Mouse (Mus musculus) liver, embryonic 14.5 days (tissue): ENCODE measurements at regions not wholly inside any gene's neighbourhood (a gene's known extent, or its start where the extent isn't known, plus 50 kb on each side); places are given as distances from the start of the nearest gene placed in this dataset.
A peak's percentile ranks its signal among the peaks of the same experiment; 100 is the strongest.

Source experiments
- ATAC-seq: fragments of 200-750 bp; cut with Nextera tagmentation; 2 replicates; pipeline ENCODE4 v1.8.0; 2017; ENCODE audit warnings: moderate number of reproducible peaks, mild to moderate bottlenecking, moderate library complexity; ENCODE audit not compliant: insufficient read depth
- DNase-seq, 3 experiments: peaks; one replicate each; pipeline ENCODE4 v3.0.0-alpha.2; 2012 to 2013; ENCODE audit warnings: low read depth in 3 of 3, low spot score in 3 of 3
- H3K27ac ChIP-seq: fragments of 300-500 bp; sonication (generic); 2 replicates; pipeline ENCODE4 v1.5.1; 2014; ENCODE audit warnings: moderate library complexity, mild to moderate bottlenecking, control low read depth, inconsistent platforms
- H3K27me3 ChIP-seq: fragments of 300-500 bp; sonication (generic); 2 replicates; pipeline ENCODE4 v1.6.1; 2014; ENCODE audit warnings: mild to moderate bottlenecking, low read length, moderate library complexity; ENCODE audit not compliant: control insufficient read depth, insufficient read depth
- H3K36me3 ChIP-seq: fragments of 300-500 bp; sonication (generic); replicated peaks from 2 replicates; pipeline ENCODE4 v1.6.1; 2014; ENCODE audit warnings: low read depth; ENCODE audit not compliant: control insufficient read depth, insufficient read depth
- H3K4me1 ChIP-seq, 2 experiments: fragments of 200-500 bp in 1 of 2; fragments of 300-500 bp in 1 of 2; sonication (generic) in 1 of 2; replicated peaks; 2 replicates each; pipeline ENCODE4 v1.6.1; 2012 to 2014; ENCODE audit warnings: antibody characterized with exemption in 1 of 2, inconsistent platforms in 1 of 2, low read length in 1 of 2; ENCODE audit not compliant: control insufficient read depth in 2 of 2, insufficient read depth in 2 of 2
- H3K4me2 ChIP-seq: fragments of 300-500 bp; sonication (generic); 2 replicates; pipeline ENCODE4 v1.6.1; 2014; ENCODE audit warnings: low read depth, mild to moderate bottlenecking, control low read depth, moderate library complexity
- H3K4me3 ChIP-seq, 2 experiments: fragments of 200-500 bp in 1 of 2; fragments of 300-500 bp in 1 of 2; sonication (generic) in 1 of 2; 2 replicates each; pipeline ENCODE4 v1.5.1; 2012 to 2014; ENCODE audit warnings: low read depth in 2 of 2, low read length in 2 of 2, mild to moderate bottlenecking in 2 of 2, control low read depth in 1 of 2, inconsistent platforms in 1 of 2, moderate library complexity in 1 of 2; ENCODE audit not compliant: insufficient read depth in 1 of 2
- H3K9ac ChIP-seq: fragments of 300-500 bp; sonication (generic); replicated peaks from 2 replicates; pipeline ENCODE4 v1.6.1; 2014; ENCODE audit warnings: mild to moderate bottlenecking, control low read depth, moderate library complexity
- H3K9me3 ChIP-seq: fragments of 300-500 bp; sonication (generic); 2 replicates; pipeline ENCODE4 v1.6.1; 2016; ENCODE audit warnings: low read length, mixed read lengths; ENCODE audit not compliant: control insufficient read depth
- CTCF ChIP-seq: IDR thresholded peaks from 2 replicates; pipeline ENCODE4 v1.5.1; 2016; ENCODE audit warnings: antibody characterized with exemption, low read depth, control low read depth
- EP300 ChIP-seq: IDR thresholded peaks from 2 replicates; pipeline ENCODE4 v1.6.1; 2016; ENCODE audit warnings: antibody characterized with exemption, low read depth
- WGBS: fragments of 180-500 bp; shearing (Covaris S2); extraction: QIAGEN DNeasy Blood & Tissue Kit; methylation state at CpG from one replicate; pipeline ENCODE4 v1.1.7; 2014; ENCODE audit not compliant: insufficient replicate concordance; 5-methylcytosine and 5-hydroxymethylcytosine counted together

DNA sequence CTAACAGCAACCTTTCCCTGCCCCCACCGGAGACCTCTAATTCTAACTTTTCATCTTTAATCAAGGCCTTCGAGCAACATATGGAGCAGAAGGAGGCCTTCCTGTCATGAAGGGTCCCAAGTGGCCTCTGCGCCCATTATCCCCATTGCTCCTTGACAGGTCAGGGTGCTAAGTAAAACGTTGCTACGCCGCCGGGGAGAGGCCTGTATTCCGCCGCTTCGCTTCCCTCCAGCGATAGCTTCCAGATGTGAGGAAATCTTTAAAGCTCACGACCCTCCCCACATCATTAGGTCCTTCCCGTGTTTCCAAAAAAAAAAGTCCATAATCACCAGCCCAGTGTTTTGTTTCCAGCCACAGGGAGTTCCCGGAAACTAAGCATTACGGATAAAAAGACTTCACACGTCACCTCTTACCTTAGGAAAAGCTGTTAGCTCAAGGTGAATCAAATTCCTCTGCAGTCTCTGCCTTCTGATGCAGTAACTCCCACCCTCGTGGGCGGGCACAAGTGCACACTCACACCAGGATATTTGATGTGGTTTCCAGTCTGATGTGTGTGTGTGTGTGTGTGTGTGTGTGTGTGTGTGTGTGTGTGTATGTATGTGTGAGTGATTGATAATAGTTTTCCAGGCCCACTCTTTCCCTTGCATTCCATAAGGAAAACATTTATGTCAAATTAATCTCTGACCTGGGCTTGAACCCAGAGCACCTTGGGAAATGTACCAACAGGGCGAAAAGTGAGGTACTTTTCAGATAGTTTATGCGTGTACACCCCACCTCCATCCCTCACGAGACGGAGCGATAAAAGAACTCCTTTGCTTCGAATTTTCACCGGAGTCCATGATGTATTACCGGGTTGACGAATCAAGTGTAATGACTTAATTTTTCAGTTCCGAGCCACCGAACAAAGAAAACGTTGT, 107.5 kb downstream of the Gm45692 start:
- TF ChIP-seq EP300 (no peak), CTCF (no peak)
- no peaks in the 10 kb centered on the region for H3K36me3 ChIP-seq
- no peak overlapping the region for H3K4me3 ChIP-seq
- H3K27me3 ChIP-seq, result no peaks in the 10 kb centered on the region
- DNase-seq (no peak), ATAC-seq (no peak)
- H3K9me3 ChIP-seq, result no peaks in the 10 kb centered on the region
- 59% methylated on average over 30 of the region's 30 CpGs for WGBS
- H3K4me2 ChIP-seq, result no peak overlapping the region
- H3K9ac ChIP-seq, result no peak overlapping the region
- no peak overlapping the region for H3K27ac ChIP-seq
- H3K4me1 ChIP-seq, result no peaks in the 10 kb centered on the region

DNA sequence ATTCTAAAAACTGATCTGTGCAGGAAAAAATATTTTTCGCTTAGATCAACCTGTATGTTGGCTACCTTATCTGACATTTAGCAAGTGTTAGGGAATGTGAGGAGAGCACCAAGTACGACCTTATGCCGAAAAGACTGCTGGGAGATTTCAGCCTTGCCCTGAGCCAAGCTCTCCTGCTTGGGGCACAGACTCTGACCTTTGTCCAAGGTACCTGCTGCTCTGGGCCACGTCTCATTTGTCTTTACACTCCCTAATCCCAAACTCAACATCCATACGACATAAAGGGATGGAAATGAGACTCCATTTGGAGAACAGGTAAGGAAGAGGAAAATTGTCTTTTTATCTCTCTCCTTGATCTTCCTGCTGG, 108.2 kb downstream of the Gm45692 start:
- H3K4me2 ChIP-seq, result no peak overlapping the region
- WGBS, result 51% methylated on average over 5 of the region's 5 CpGs
- no peaks in the 10 kb centered on the region for H3K36me3 ChIP-seq
- ATAC-seq (no peak), DNase-seq (no peak)
- H3K27me3 ChIP-seq, result no peaks in the 10 kb centered on the region
- no peak overlapping the region for H3K27ac ChIP-seq
- no peaks in the 10 kb centered on the region for H3K9me3 ChIP-seq
- H3K4me3 ChIP-seq, result no peak overlapping the region
- H3K4me1 ChIP-seq, result no peaks in the 10 kb centered on the region
- TF ChIP-seq EP300 (no peak), CTCF (no peak)
- H3K9ac ChIP-seq, result no peak overlapping the region

DNA sequence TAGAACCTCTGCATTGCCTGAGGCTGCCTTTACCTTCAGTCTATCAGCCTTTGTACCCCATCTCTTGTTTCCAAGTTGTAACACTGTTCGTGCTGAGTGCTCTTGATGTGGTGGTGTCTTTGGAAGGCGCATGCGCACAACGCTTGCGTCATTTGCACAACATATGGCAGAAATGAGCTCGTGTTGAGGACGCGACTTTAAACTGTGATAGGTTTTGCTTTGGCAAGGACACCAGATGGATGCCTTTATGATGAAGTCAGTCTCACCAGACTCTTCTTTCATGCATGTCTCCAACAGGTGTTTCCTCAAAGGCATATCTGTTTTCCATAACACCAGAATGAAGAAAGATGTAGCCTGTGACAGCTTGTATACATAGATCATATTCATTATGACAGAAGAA, 110.2 kb downstream of the Gm45692 start:
- WGBS, result 82% methylated on average over 8 of the region's 8 CpGs
- Histone ChIP-seq H3K36me3 (no peaks in the 10 kb centered on the region), H3K9ac (no peak overlapping the region), H3K4me1 (no peaks in the 10 kb centered on the region), H3K27ac (no peak overlapping the region), H3K4me2 (no peak overlapping the region), H3K9me3 (no peaks in the 10 kb centered on the region), H3K27me3 (no peaks in the 10 kb centered on the region), H3K4me3 (no peak overlapping the region)
- TF ChIP-seq EP300 (no peak), CTCF (no peak)
- ATAC-seq (no peak), DNase-seq (no peak)

DNA sequence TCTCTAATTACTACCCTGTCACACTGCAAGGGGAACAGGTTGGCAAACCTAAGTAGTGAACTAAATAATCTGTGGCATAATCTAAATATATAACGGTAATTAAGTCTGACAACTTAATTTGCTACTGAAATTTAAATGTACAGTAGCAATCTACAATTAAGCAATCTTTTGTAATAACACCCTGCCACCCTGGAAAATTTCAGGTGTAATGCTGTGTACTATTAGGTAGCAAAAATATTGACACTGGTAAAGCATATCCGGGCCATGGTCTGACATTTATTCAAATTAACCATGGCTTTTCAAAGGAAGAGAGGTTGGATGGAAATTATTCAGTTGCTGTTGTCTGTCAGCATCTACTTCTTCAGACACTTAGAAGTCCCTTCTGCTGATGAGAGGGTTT, 119.7 kb downstream of the Gm45692 start:
- H3K4me1 ChIP-seq, result no peaks in the 10 kb centered on the region
- H3K9ac ChIP-seq, result no peak overlapping the region
- no peak overlapping the region for H3K27ac ChIP-seq
- no peak for DNase-seq
- H3K4me3 ChIP-seq, result no peak overlapping the region
- H3K36me3 ChIP-seq, result no peaks in the 10 kb centered on the region
- TF ChIP-seq EP300, result no peak
- TF ChIP-seq CTCF, result no peak
- H3K27me3 ChIP-seq, result no peaks in the 10 kb centered on the region
- no peak overlapping the region for H3K4me2 ChIP-seq
- no peak for ATAC-seq
- H3K9me3 ChIP-seq, result no peaks in the 10 kb centered on the region
- 72% methylated on average over 2 of the region's 2 CpGs for WGBS

DNA sequence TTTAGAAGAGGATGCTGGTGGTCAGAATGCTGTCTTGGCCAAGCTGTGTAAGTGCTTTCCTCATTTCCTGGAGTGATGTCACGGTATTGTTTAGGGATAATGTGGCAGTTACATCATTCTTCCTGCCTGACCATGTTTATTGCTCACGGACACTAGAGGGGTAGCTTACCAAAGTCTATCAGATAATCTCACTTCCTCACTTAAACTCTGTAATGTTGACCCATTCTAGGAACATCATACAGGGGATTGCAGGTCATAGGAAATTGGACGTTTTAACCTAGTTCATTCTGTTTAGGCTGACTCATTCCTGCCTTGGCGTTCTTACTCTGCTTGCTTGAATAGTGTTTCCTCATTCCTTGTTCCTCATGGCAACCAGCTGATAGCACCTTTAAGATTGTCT, 120.3 kb downstream of the Gm45692 start:
- Histone ChIP-seq H3K9ac (no peak overlapping the region), H3K27ac (no peak overlapping the region), H3K4me1 (no peaks in the 10 kb centered on the region), H3K4me2 (no peak overlapping the region), H3K4me3 (no peak overlapping the region), H3K9me3 (no peaks in the 10 kb centered on the region), H3K36me3 (no peaks in the 10 kb centered on the region), H3K27me3 (no peaks in the 10 kb centered on the region)
- 14% methylated on average over 4 of the region's 4 CpGs for WGBS
- DNase-seq (peak in 1 of 3 experiments; percentile 4), ATAC-seq (no peak)
- TF ChIP-seq EP300 (no peak), CTCF (no peak)
